Mouse (Mus musculus) MEL (cell line): ENCODE measurements around the gene Myom1.

Source experiments
- CTCF ChIP-seq, 3 experiments: IDR thresholded peaks in 2 of 3; conservative IDR thresholded peaks in 1 of 3; 2 replicates each; pipeline ENCODE4 v1.5.1; 2011 to 2012; ENCODE audit warnings: low read length in 3 of 3, low read depth in 2 of 3, mild to moderate bottlenecking in 2 of 3, improper control_type of control experiment in 1 of 3, inconsistent platforms in 1 of 3, mixed read lengths in 1 of 3, moderate library complexity in 1 of 3; ENCODE audit not compliant: control insufficient read depth in 1 of 3, insufficient read depth in 1 of 3, poor library complexity in 1 of 3, severe bottlenecking in 1 of 3
- MAFK ChIP-seq: IDR thresholded peaks from 2 replicates; pipeline ENCODE4 v1.6.1; 2011; ENCODE audit warnings: low read depth, mild to moderate bottlenecking, low read length, improper control_type of control experiment, borderline replicate concordance
- MAZ ChIP-seq: IDR thresholded peaks from 2 replicates; pipeline ENCODE4 v1.6.1; 2012; ENCODE audit warnings: low read depth, mild to moderate bottlenecking, inconsistent platforms, low read length, improper control_type of control experiment
- POLR2A ChIP-seq, 2 experiments: IDR thresholded peaks; 2 replicates each; pipeline ENCODE4 v1.6.1; 2011 to 2012; ENCODE audit warnings: low read length in 2 of 2, mild to moderate bottlenecking in 2 of 2, control low read depth in 1 of 2, improper control_type of control experiment in 1 of 2, low read depth in 1 of 2, moderate library complexity in 1 of 2; ENCODE audit not compliant: control insufficient read depth in 1 of 2, insufficient read depth in 1 of 2, poor library complexity in 1 of 2
- POLR2AphosphoS5 ChIP-seq: IDR thresholded peaks from 2 replicates; pipeline ENCODE4 v1.6.1; 2012; ENCODE audit warnings: low read depth, borderline replicate concordance, mild to moderate bottlenecking, inconsistent platforms, low read length, moderate library complexity, mixed read lengths
- USF1 ChIP-seq: IDR thresholded peaks from 2 replicates; pipeline ENCODE4 v1.6.1; 2014; ENCODE audit warnings: low read depth, mild to moderate bottlenecking, inconsistent platforms, low read length, improper control_type of control experiment, moderate library complexity
- ZC3H11A ChIP-seq: IDR thresholded peaks from 2 replicates; pipeline ENCODE4 v1.6.1; 2012; ENCODE audit warnings: low read depth, mild to moderate bottlenecking, inconsistent platforms, low read length, improper control_type of control experiment
- ZKSCAN1 ChIP-seq: IDR thresholded peaks from 2 replicates; pipeline ENCODE4 v1.6.1; 2012; ENCODE audit warnings: low read depth, mild to moderate bottlenecking, inconsistent platforms, low read length, improper control_type of control experiment, moderate library complexity
- ZNF384 ChIP-seq: IDR thresholded peaks from 2 replicates; pipeline ENCODE4 v1.6.1; 2012; ENCODE audit warnings: low read depth, mild to moderate bottlenecking, inconsistent platforms, low read length, improper control_type of control experiment

DNA sequence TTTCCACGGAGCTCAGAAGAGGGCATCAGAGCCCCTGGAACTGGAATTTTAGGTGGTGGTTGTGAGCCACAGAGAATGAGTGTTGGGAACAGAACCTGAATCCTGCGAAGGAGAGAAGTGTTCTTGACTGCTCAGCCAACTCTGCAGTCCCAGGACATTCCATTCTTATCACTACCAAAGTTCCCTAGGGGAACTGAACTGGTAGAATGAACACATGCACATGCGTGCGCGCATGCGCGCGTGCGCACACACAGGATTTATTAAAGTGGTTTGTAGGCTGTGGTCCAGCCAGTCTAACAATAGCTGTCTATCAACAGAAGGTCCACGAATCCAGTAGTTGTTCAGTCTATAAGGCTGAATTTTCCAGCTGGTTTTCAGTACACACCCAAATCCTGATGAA lies 21.6 kb downstream of the Myom1 start:
- no peak for TF ChIP-seq MAZ
- no peak for TF ChIP-seq MAFK
- TF ChIP-seq USF1: no peak
- TF ChIP-seq ZNF384: no peak
- TF ChIP-seq ZC3H11A: no peak
- no peak for TF ChIP-seq POLR2AphosphoS5
- TF ChIP-seq ZKSCAN1: no peak
- no peak for TF ChIP-seq CTCF (IDR thresholded peaks at IDR 0.05 in 2 of 3, conservative IDR thresholded peaks at IDR 0.05 in 1 of 3; ENCODE audit: control insufficient read depth in 1 of 3, insufficient read depth in 1 of 3, low read depth in 2 of 3, low read length in 3 of 3, poor library complexity in 1 of 3, severe bottlenecking in 1 of 3)
- TF ChIP-seq POLR2A (IDR thresholded peaks at IDR 0.05; ENCODE audit: control insufficient read depth in 1 of 2, insufficient read depth in 1 of 2, low read depth in 1 of 2, low read length in 2 of 2, poor library complexity in 1 of 2): no peak
